Mouse (Mus musculus) lung, postnatal 0 days (tissue): ENCODE data around the gene Gm12216.

ENCODE experiments used
- CTCF ChIP-seq: IDR thresholded peaks from 2 replicates; pipeline ENCODE4 v1.5.1; 2016; ENCODE audit warnings: antibody characterized with exemption, mild to moderate bottlenecking
- EP300 ChIP-seq: IDR thresholded peaks from 2 replicates; pipeline ENCODE4 v1.6.1; 2016; ENCODE audit warnings: antibody characterized with exemption, mild to moderate bottlenecking, control low read depth

- TF ChIP-seq CTCF (no peak), EP300 (no peak)
Measured at GRCm38 (mm10) chr11:53747985-53748384, 111.1 kb downstream of the Gm12216 start.
